Mouse (Mus musculus) small intestine, adult 2 months (tissue): Measurements from ENCODE around the gene Nrip1. TPM values are rescaled to one million over a fixed set of nuclear protein-coding genes. Genes with fewer than 3 reads are reported as not detected.

ENCODE experiments used
- H3K27ac ChIP-seq: fragments of 200-500 bp; 2 replicates; pipeline ENCODE4 v1.5.1; 2012; ENCODE audit warnings: low read depth, low read length, control low read depth, inconsistent platforms; ENCODE audit not compliant: insufficient read depth
- H3K27me3 ChIP-seq: fragments of 200-500 bp; 2 replicates; pipeline ENCODE4 v1.6.1; 2012; ENCODE audit warnings: mild to moderate bottlenecking, moderate library complexity, low read length, inconsistent platforms; ENCODE audit not compliant: control insufficient read depth, insufficient read depth
- H3K36me3 ChIP-seq: fragments of 200-500 bp; 2 replicates; pipeline ENCODE4 v1.6.1; 2012; ENCODE audit warnings: mild to moderate bottlenecking, low read length, control low read depth, inconsistent platforms; ENCODE audit not compliant: control insufficient read depth, insufficient read depth
- H3K4me1 ChIP-seq: fragments of 200-500 bp; 2 replicates; pipeline ENCODE4 v1.6.1; 2012; ENCODE audit warnings: low read length, inconsistent platforms, mixed read lengths; ENCODE audit not compliant: control insufficient read depth, insufficient read depth, insufficient read length
- H3K4me3 ChIP-seq: fragments of 200-500 bp; 2 replicates; pipeline ENCODE4 v1.5.1; 2012; ENCODE audit warnings: low read depth, mild to moderate bottlenecking, control low read depth, inconsistent platforms, low read length, moderate library complexity
- CTCF ChIP-seq: fragments of 200-500 bp; IDR thresholded peaks from 2 replicates; pipeline ENCODE4 v1.5.1; 2012; ENCODE audit warnings: low read depth, mild to moderate bottlenecking, control low read depth, inconsistent platforms, low read length, moderate library complexity, mixed read lengths; ENCODE audit not compliant: insufficient replicate concordance, insufficient read length; ENCODE audit errors: extremely low read depth
- POLR2A ChIP-seq: fragments of 200-500 bp; IDR thresholded peaks from 2 replicates; pipeline ENCODE4 v1.6.1; 2012; ENCODE audit warnings: low read depth, mild to moderate bottlenecking, control low read depth, inconsistent platforms, low read length, moderate library complexity
- WGBS: fragments of 180-500 bp; shearing (Covaris S2); methylation state at CpG from one replicate; pipeline ENCODE4 v1.1.7; 2018; 5-methylcytosine and 5-hydroxymethylcytosine counted together
- polyA plus RNA-seq: library from polyadenylated mRNA; depleted of rRNA; stranded (reverse); fragments of >200 nt; gene quantifications from 2 replicates; pipeline ENCODE4 v1.2.3, GENCODE M21; 2012

Nrip1 gene
- polyA plus RNA-seq, 1 experiment = 18.6 TPM

GRCm38 (mm10) chr16:76312887-76313420 lies 60.7 kb downstream of the Nrip1 start:
- TF ChIP-seq CTCF = no peak
- TF ChIP-seq POLR2A = no peak
- Histone ChIP-seq H3K36me3 (peaks cover 13% of the 10 kb centered on the region), H3K4me1 (peaks cover 11% of the 10 kb centered on the region; the same call in 1 of the 2 replicates), H3K4me3 (no peak overlapping the region), H3K27ac (no peak overlapping the region), H3K27me3 (no peaks in the 10 kb centered on the region)
- 55% methylated on average over 1 of the region's 1 CpGs for WGBS

DNA sequence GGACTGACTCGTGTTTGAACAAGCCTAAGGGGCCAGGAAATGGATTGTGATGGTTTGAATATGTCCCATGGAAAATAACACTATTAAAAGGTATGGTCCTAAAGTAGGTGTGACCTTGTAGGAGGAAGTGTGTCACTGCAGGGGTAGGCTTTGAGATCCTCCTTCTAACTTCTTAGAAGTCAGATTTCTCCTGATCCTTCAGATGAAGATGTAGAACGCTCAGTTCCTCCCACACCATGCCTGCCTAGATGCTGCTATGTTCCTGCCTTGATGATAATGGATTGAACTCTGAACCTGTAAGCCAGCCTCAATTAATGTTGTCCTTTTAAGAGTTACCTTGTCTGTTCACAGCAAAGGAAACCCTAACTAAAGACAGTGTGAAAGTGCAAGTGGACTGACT lies 62.8 kb downstream of the Nrip1 start:
- Histone ChIP-seq H3K27me3 (no peaks in the 10 kb centered on the region), H3K36me3 (peaks cover 19% of the 10 kb centered on the region), H3K27ac (no peak overlapping the region), H3K4me3 (no peak overlapping the region), H3K4me1 (peaks cover 8% of the 10 kb centered on the region; the same call in 1 of the 2 replicates)
- TF ChIP-seq CTCF = no peak
- TF ChIP-seq POLR2A = no peak
- 49% methylated on average over 2 of the region's 2 CpGs for WGBS

GRCm38 (mm10) chr16:76310286-76310685 lies 63.3 kb downstream of the Nrip1 start:
- peaks cover 19% of the 10 kb centered on the region for H3K36me3 ChIP-seq
- no peak overlapping the region for H3K4me3 ChIP-seq
- no peak overlapping the region for H3K27ac ChIP-seq
- H3K27me3 ChIP-seq = no peaks in the 10 kb centered on the region
- TF ChIP-seq CTCF (no peak), POLR2A (no peak)
- 88% methylated on average over 8 of the region's 8 CpGs for WGBS
- H3K4me1 ChIP-seq = peaks cover 8% of the 10 kb centered on the region; the same call in 1 of the 2 replicates

GRCm38 (mm10) chr16:76309280-76309679 lies 64.3 kb downstream of the Nrip1 start:
- no peak overlapping the region for H3K27ac ChIP-seq
- 80% methylated on average over 7 of the region's 7 CpGs for WGBS
- no peak for TF ChIP-seq POLR2A
- TF ChIP-seq CTCF = no peak

DNA sequence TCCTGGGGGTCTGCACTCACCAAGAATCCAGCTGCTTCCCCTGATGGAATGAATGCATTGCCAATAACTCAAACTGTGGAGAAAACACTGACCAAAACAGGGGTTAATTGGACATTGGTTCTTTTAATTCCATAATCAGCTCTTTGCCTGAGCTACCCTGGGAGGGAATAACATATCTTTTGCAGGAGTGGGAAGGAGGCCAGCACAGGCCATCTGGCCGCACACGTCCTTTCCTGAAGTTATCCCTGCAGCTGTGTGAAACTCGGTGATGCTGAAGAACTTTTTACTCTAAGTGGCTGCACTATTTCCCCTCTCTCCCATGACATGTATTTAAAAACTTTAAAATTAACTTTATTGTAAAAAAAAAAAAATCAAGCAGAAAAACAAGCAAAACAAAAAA lies 66.6 kb downstream of the Nrip1 start:
- no peaks in the 10 kb centered on the region for H3K27me3 ChIP-seq
- no peak overlapping the region for H3K27ac ChIP-seq
- 62% methylated on average over 3 of the region's 3 CpGs for WGBS
- no peak overlapping the region for H3K4me3 ChIP-seq
- no peak for TF ChIP-seq POLR2A
- no peak for TF ChIP-seq CTCF
- H3K36me3 ChIP-seq = peaks cover 17% of the 10 kb centered on the region
- H3K4me1 ChIP-seq = peaks cover 5% of the 10 kb centered on the region; the same call in 1 of the 2 replicates

More at GRCm38 (mm10) chr16:76309280-76309679, 64.3 kb downstream of the Nrip1 start:
- peaks cover 20% of the 10 kb centered on the region for H3K36me3 ChIP-seq
- peaks cover 8% of the 10 kb centered on the region; the same call in 1 of the 2 replicates for H3K4me1 ChIP-seq
- H3K4me3 ChIP-seq = no peak overlapping the region
- H3K27me3 ChIP-seq = no peaks in the 10 kb centered on the region

DNA sequence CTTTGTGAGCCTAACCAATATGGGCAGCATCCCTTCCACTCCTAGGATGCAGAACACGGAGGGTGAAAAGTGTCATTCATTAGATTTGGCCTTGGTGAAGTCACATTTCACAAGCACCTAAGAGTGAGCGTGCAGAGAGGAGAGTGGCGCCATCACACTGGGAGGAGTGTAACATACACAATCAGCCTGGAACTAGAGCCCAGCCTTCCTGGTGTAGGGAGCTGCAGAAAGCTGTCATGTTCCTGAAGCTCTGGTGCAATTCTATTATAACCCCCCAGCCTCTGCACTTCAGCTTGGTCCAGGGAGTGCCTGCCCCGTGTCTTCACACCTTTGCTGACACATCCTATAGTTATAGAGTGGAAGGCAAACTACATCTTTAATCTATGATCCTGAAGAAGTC lies 67.2 kb downstream of the Nrip1 start:
- no peak overlapping the region for H3K27ac ChIP-seq
- WGBS = 92% methylated on average over 4 of the region's 4 CpGs
- peaks cover 17% of the 10 kb centered on the region for H3K36me3 ChIP-seq

DNA sequence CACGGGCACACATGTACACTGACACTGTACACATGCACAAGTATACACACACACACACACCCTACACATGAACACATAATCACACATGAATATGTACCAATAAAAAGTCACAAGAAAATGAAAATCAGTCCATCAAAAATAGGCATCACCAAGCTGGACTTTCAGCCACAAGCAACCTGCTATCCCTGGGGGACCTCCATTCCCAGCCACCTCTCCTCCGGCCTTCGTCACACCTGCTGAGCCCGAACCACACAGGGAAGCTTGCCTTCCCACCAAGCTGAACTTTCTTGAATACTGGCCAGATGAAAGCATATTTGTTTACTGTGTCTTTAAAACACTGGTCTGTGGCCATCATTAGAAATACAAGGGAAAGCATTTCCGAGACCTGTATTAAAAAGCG lies 70.2 kb downstream of the Nrip1 start:
- Histone ChIP-seq H3K36me3 (peaks cover 12% of the 10 kb centered on the region), H3K27ac (no peak overlapping the region), H3K4me3 (no peak overlapping the region), H3K4me1 (peaks cover 3% of the 10 kb centered on the region; the same call in 1 of the 2 replicates), H3K27me3 (no peaks in the 10 kb centered on the region)
- no peak for TF ChIP-seq POLR2A
- TF ChIP-seq CTCF = no peak
- 87% methylated on average over 6 of the region's 6 CpGs for WGBS

More for the DNA sequence above, 67.2 kb downstream of the Nrip1 start:
- peaks cover 5% of the 10 kb centered on the region; the same call in 1 of the 2 replicates for H3K4me1 ChIP-seq
- H3K27me3 ChIP-seq = no peaks in the 10 kb centered on the region
- H3K4me3 ChIP-seq = no peak overlapping the region
- TF ChIP-seq POLR2A (no peak), CTCF (no peak)

DNA sequence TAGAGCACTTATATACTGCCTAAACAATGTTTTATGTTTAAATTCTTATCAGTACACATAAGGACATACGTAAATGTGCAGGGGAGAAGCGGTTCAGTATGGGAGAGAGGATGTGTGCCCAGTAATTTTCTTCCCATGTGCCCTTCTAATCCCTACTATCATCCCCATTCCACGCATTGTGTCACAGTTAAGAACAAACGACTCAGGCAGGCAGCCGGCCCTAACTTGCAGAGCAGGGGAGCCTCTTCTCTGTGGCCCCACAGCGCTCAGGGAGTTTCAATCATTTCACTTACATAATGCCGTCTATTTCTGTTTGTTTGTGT lies 71.9 kb downstream of the Nrip1 start:
- Histone ChIP-seq H3K27me3 (no peaks in the 10 kb centered on the region), H3K4me1 (peaks cover 3% of the 10 kb centered on the region; the same call in 1 of the 2 replicates), H3K27ac (no peak overlapping the region), H3K4me3 (no peak overlapping the region), H3K36me3 (peaks cover 8% of the 10 kb centered on the region)
- WGBS = 58% methylated on average over 7 of the region's 7 CpGs
- TF ChIP-seq CTCF = no peak
- no peak for TF ChIP-seq POLR2A
